Mouse (Mus musculus) kidney, embryonic 14.5 days (tissue): ENCODE measurements at regions not wholly inside any gene's neighbourhood (a gene's known extent, or its start where the extent isn't known, plus 50 kb on each side); places are given as distances from the start of the nearest gene placed in this dataset.
A peak's percentile ranks its signal among the peaks of the same experiment; 100 is the strongest.

ENCODE experiments used
- ATAC-seq: fragments of 200-750 bp; cut with Nextera tagmentation; 2 replicates; pipeline ENCODE4 v1.8.0; 2017; ENCODE audit warnings: moderate number of reproducible peaks, mild to moderate bottlenecking, moderate TSS enrichment, moderate library complexity; ENCODE audit not compliant: low FRiP score, low TSS enrichment
- H3K27ac ChIP-seq: fragments of 300-500 bp; sonication (generic); 2 replicates; pipeline ENCODE4 v1.5.1; 2014; ENCODE audit warnings: low read depth, mild to moderate bottlenecking, low read length, moderate library complexity, mixed read lengths
- H3K27me3 ChIP-seq: fragments of 300-500 bp; sonication (generic); 2 replicates; pipeline ENCODE4 v1.6.1; 2014; ENCODE audit warnings: mild to moderate bottlenecking, low read length; ENCODE audit not compliant: control insufficient read depth, insufficient read depth
- H3K36me3 ChIP-seq: fragments of 300-500 bp; sonication (generic); 2 replicates; pipeline ENCODE4 v1.6.1; 2014; ENCODE audit warnings: low read length, mixed read lengths; ENCODE audit not compliant: control insufficient read depth, insufficient read depth
- H3K4me1 ChIP-seq: fragments of 300-500 bp; sonication (generic); 2 replicates; pipeline ENCODE4 v1.6.1; 2014; ENCODE audit warnings: low read length, mixed read lengths; ENCODE audit not compliant: control insufficient read depth, insufficient read depth
- H3K4me2 ChIP-seq: fragments of 300-500 bp; sonication (generic); replicated peaks from 2 replicates; pipeline ENCODE4 v1.6.1; 2014; ENCODE audit warnings: low read depth, mild to moderate bottlenecking, low read length
- H3K4me3 ChIP-seq: fragments of 300-500 bp; sonication (generic); 2 replicates; pipeline ENCODE4 v1.5.1; 2014; ENCODE audit warnings: mild to moderate bottlenecking, low read length
- H3K9ac ChIP-seq: fragments of 300-500 bp; sonication (generic); 2 replicates; pipeline ENCODE4 v1.6.1; 2014; ENCODE audit warnings: low read depth, mild to moderate bottlenecking, low read length, moderate library complexity
- H3K9me3 ChIP-seq: fragments of 300-500 bp; sonication (generic); 2 replicates; pipeline ENCODE4 v1.6.1; 2016; ENCODE audit warnings: low read length; ENCODE audit not compliant: control insufficient read depth
- WGBS: fragments of 180-500 bp; shearing (Covaris S2); extraction: QIAGEN DNeasy Blood & Tissue Kit; methylation state at CpG from one replicate; pipeline ENCODE4 v1.1.7; 2014; 5-methylcytosine and 5-hydroxymethylcytosine counted together

DNA sequence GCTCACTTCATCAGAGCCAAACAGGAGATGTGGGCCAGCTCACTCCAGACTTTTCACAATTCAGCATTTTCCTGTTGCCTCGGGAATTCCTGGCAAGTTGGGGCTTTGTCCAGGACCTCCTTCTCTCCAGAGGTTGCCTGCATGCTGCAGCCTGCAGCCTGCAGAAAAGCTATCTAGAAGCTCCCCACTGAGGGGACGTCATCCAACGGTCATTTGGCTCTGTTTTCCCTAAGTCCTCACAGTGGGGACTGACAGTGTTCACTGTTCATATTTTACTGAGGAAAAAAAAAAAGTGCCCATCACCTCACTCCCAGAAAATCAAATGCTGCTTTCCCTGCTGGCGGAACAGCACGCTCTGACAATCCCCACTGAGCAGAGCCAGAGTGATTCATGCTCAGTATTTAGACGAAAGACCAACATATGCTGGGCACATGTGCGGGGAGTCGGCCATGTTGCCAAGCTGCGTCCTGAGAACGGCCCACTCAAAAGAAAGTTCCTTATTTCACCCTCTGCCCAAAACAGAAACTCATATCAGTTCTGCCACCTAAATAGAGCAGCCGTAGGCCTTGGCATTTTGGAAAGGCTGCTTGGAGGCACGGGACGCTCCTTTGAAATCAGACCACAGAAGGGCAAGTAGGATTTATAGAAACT is 105.3 kb downstream of the Mis18a start:
- Histone ChIP-seq H3K9ac (no peak overlapping the region), H3K9me3 (no peaks in the 10 kb centered on the region), H3K4me3 (no peak overlapping the region), H3K4me2 (no peak overlapping the region), H3K36me3 (no peaks in the 10 kb centered on the region), H3K4me1 (peaks cover 7% of the 10 kb centered on the region; the same call in 1 of the 2 replicates), H3K27me3 (no peaks in the 10 kb centered on the region), H3K27ac (no peak overlapping the region)
- 77% methylated on average over 13 of the region's 13 CpGs for WGBS
- no peak for ATAC-seq

DNA sequence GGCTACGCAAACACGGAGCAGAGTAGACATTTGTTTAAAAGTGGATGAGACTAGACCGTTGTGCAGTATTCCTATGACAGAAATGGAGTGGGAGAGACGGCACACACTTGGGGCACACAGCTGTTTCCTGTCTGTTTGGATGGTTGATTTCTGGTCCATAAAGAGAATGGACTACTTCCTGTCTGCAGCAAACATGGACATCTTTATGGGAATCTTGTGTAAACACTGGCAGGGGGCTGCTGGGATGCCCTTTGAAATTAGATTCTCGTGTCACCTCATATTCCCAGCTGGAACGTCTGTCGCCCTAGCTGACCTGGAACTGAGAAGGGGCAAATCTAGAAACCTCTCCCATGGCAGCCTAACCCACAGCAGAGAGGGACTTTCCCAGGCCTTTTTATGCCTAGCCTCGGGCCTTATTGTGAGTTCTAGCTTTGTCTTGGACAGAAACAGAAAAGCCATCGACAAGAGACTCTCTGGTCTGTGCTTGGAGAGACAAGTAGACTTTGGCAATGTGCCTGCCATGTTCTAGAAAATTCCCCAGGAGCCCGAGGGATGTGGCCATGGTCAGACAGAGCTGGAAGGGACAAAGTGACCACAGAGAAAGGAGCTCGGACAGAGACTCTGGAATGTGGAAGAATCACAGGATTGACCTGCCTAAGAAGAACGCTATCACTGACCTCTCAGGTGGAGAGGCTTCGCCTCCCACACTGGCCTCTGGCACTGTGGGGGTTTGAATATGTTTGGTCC is 107.5 kb downstream of the Mis18a start:
- H3K9ac ChIP-seq: no peak overlapping the region
- 36% methylated on average over 13 of the region's 13 CpGs for WGBS
- H3K27ac ChIP-seq: peak overlapping the region; percentile 44; the same call in 1 of the 2 replicates
- no peaks in the 10 kb centered on the region for H3K36me3 ChIP-seq
- H3K4me2 ChIP-seq: no peak overlapping the region
- H3K9me3 ChIP-seq: no peaks in the 10 kb centered on the region
- no peaks in the 10 kb centered on the region for H3K27me3 ChIP-seq
- no peak overlapping the region for H3K4me3 ChIP-seq
- peak; percentile 37 for ATAC-seq
- peaks cover 7% of the 10 kb centered on the region; the same call in 1 of the 2 replicates for H3K4me1 ChIP-seq

DNA sequence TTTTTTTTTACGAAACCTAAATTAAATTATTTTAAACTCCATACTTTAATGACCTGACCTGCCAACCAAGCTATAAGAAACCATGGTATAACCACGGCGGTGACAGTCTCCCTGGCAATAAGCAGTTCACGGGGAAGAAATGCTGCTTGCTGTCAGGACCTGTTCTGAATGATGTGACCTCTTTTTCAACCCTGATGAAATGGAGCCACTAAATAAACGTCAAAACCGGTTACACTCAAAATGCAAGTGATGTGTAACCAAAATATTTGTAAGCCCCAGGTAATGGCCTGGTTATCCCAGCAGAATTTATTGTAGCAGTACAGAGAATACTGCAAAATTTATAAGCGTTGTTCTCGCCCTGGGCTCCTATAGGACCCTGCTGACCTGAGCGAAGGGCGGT is 111.4 kb downstream of the Mis18a start:
- H3K27ac ChIP-seq: no peak overlapping the region
- no peak overlapping the region for H3K4me2 ChIP-seq
- 48% methylated on average over 10 of the region's 10 CpGs for WGBS
- ATAC-seq: no peak
- H3K4me1 ChIP-seq: no peaks in the 10 kb centered on the region; the same call in 1 of the 2 replicates
- H3K36me3 ChIP-seq: no peaks in the 10 kb centered on the region
- no peak overlapping the region for H3K9ac ChIP-seq
- H3K4me3 ChIP-seq: no peak overlapping the region
- H3K9me3 ChIP-seq: no peaks in the 10 kb centered on the region
- H3K27me3 ChIP-seq: no peaks in the 10 kb centered on the region

DNA sequence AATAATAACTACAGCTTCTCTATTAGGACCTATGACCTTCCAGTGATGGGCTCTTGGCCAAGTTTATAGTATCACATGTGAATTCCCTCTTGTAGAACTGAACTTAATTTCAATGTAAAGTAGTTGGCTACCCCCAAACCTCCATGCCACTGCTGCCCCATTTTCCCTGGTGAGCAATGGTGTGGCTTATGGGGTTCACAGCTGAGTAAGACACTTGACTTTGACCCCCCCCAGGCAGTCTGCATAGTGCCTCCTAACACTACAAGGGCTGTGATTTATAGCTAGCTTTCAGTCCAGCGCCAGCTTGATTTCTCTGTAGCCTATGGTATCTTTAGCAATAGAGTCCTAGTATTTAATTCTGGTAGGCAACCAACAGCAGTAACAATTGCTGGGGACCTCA is 113.1 kb downstream of the Mis18a start:
- ATAC-seq: no peak
- no peaks in the 10 kb centered on the region for H3K27me3 ChIP-seq
- WGBS: 95% methylated on average over 1 of the region's 1 CpGs

DNA sequence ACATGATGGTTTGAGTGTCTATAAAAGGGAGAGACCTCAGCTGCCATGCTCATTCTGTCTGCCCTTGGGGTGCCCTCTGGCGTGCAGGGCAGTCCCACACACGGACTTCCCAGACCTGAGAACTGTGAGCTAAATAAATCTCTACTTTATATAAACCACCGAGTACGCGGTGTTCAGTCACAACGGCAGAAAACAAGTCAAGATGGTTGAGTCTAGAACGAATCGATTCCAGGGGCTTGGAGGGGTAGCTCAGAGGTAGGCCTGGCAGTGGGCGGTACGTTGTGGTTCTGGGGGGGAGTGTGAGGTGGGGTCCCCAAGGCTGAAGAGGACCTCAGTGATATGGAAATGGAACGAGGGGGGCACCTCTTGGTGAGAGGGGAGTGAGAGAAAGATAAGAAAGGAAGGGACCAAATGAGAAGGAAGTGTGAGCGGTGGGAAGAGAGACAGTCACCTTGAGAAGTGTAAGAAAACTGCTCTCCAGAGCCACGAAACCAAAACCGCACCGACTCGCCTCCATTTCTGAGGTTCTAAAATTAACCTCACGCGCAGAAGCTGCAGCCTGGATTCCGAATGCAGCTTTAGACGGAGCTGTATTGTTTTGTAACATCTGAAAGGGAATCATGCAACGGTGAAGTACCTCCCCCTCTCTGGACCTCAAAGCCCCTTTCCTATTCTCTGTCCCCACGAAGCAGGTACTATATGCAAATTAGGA is 117.0 kb downstream of the Mis18a start:
- no peak overlapping the region for H3K9ac ChIP-seq
- no peaks in the 10 kb centered on the region for H3K36me3 ChIP-seq
- H3K4me2 ChIP-seq: no peak overlapping the region
- ATAC-seq: no peak
- H3K4me3 ChIP-seq: no peak overlapping the region
- H3K4me1 ChIP-seq: no peaks in the 10 kb centered on the region
- 88% methylated on average over 22 of the region's 22 CpGs for WGBS
- H3K9me3 ChIP-seq: no peaks in the 10 kb centered on the region
- no peak overlapping the region for H3K27ac ChIP-seq
- no peaks in the 10 kb centered on the region for H3K27me3 ChIP-seq

More for the DNA sequence above, 113.1 kb downstream of the Mis18a start:
- no peak overlapping the region for H3K4me2 ChIP-seq
- no peaks in the 10 kb centered on the region for H3K36me3 ChIP-seq
- H3K4me3 ChIP-seq: no peak overlapping the region
- H3K9ac ChIP-seq: no peak overlapping the region
- no peak overlapping the region for H3K27ac ChIP-seq
- H3K9me3 ChIP-seq: no peaks in the 10 kb centered on the region
- no peaks in the 10 kb centered on the region for H3K4me1 ChIP-seq

DNA sequence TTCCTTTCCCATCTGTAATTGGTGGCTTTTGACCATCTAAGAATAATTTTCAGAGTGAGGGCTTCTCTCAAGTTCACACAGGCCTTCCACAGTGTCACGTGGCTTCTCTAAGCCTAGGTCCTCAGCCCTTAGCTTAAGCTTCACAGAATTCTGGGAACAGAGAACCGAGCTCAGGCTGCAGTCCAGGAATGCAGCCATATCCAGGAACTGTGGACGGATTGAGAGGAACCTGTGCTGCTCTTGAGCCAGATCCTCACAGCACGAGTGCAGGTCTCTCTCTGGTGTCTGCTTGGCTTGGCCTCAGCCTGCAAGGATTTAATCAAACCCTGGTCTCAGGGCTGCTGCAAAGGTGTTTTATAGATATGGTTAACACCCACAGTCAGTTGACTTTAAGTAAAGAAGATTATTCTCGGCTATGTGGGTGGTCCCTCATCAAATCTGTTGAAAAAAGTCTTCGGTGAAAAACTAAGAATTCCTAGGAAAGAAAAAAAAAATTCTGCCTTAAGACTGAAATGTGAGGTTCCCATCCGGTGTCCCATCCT is 127.8 kb downstream of the Mis18a start:
- no peak overlapping the region for H3K4me3 ChIP-seq
- ATAC-seq: no peak
- 75% methylated on average over 7 of the region's 7 CpGs for WGBS
- no peak overlapping the region for H3K27ac ChIP-seq
- H3K4me1 ChIP-seq: no peaks in the 10 kb centered on the region
- no peaks in the 10 kb centered on the region for H3K27me3 ChIP-seq
- H3K36me3 ChIP-seq: no peaks in the 10 kb centered on the region
- no peak overlapping the region for H3K4me2 ChIP-seq
- H3K9me3 ChIP-seq: peaks cover 10% of the 10 kb centered on the region; the same call in 1 of the 2 replicates
- no peak overlapping the region for H3K9ac ChIP-seq

DNA sequence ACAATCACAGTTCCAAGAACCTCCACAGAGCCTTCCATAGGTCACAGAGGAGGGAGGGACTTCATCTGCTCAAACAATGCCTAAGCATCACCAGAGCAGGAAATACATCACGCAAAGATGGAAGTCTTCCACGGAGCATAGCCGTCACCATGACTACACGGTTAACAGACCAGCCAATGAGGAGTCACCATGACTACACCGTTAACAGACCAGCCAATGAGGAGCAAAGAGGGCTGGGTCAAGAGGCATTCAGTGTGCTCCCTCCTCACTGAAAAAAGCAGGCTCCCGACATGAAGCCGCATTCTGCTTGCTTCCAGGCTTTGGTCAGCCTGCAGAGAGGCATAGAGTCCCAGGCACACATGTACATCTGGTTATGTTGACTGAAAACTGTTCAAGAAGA is 128.5 kb downstream of the Mis18a start:
- H3K9me3 ChIP-seq: peaks cover 10% of the 10 kb centered on the region; the same call in 1 of the 2 replicates
- no peak overlapping the region for H3K4me3 ChIP-seq
- no peaks in the 10 kb centered on the region for H3K4me1 ChIP-seq
- no peak overlapping the region for H3K27ac ChIP-seq
- no peak overlapping the region for H3K9ac ChIP-seq
- no peaks in the 10 kb centered on the region for H3K27me3 ChIP-seq
- H3K4me2 ChIP-seq: no peak overlapping the region
- ATAC-seq: no peak
- 83% methylated on average over 7 of the region's 7 CpGs for WGBS
- H3K36me3 ChIP-seq: no peaks in the 10 kb centered on the region

DNA sequence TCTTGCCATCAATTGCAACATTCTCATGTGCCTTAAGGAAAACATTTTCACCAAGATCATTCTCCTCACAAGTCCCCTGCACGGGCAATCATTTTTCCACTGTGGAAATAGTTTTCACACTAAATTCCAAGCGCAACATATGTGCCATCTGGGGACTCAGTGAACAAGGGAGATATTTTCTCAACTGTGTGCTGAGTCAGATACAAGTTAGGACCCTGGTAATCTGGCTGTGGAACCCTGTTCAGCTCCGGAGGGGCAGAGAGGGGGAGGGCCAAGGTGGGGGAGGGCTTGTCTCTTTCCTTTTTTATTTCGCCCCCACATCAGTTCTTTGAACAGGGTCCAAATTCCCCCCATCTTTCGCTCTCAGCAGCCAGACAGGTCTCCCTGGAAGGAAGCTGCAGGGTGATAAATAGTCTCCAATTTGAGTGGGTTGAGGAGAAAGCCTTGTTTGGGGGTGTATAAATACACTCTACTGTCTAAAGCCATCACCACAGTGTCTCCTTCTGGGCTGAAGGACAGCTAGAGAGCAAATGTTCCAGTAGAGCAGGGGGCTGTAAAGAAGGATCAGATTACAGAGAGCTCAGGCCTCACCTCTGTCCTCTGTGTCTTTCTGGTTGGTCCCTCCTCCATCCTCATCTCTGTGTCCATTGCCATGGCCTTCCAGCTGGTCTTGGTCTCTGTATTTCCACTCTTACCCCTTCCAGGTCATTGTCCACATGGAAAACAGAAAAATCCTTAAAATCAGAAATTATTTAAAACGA is 134.3 kb downstream of the Mis18a start:
- Histone ChIP-seq H3K4me3 (no peak overlapping the region), H3K9ac (no peak overlapping the region), H3K36me3 (no peaks in the 10 kb centered on the region), H3K27ac (no peak overlapping the region), H3K9me3 (peaks cover 7% of the 10 kb centered on the region; the same call in 1 of the 2 replicates), H3K4me2 (no peak overlapping the region), H3K27me3 (no peaks in the 10 kb centered on the region), H3K4me1 (peaks cover 5% of the 10 kb centered on the region; the same call in 1 of the 2 replicates)
- 46% methylated on average over 6 of the region's 6 CpGs for WGBS
- ATAC-seq: peak; percentile 66
